Mouse (Mus musculus) splenic B cell, adult 2 months (primary cell): ENCODE data around the gene Cpsf7.
A peak's percentile ranks its signal among the peaks of the same experiment; 100 is the strongest.

Source experiments
- DNase-seq: peaks from one replicate; pipeline ENCODE4 v3.0.0-alpha.2; 2011; ENCODE audit warnings: low read depth, low spot score
- H3K27me3 ChIP-seq: 2 replicates; pipeline ENCODE4 v1.6.1; 2012; ENCODE audit warnings: mild to moderate bottlenecking, low read length, moderate library complexity, mixed read lengths; ENCODE audit not compliant: control insufficient read depth, poor library complexity, insufficient read depth, severe bottlenecking
- H3K36me3 ChIP-seq: 2 replicates; pipeline ENCODE4 v1.6.1; 2012; ENCODE audit warnings: mild to moderate bottlenecking, low read length, moderate library complexity, mixed read lengths; ENCODE audit not compliant: control insufficient read depth, poor library complexity, insufficient read depth, severe bottlenecking

Cpsf7 gene

GRCm38 (mm10) chr19:10580761-10581160 lies 55.7 kb downstream of the Cpsf7 start:
- Histone ChIP-seq H3K36me3 (peaks cover 9% of the 10 kb centered on the region), H3K27me3 (no peaks in the 10 kb centered on the region)
- DNase-seq: peak; percentile 80

- Histone ChIP-seq H3K27me3 (no peaks in the 10 kb centered on the region), H3K36me3 (peaks cover 17% of the 10 kb centered on the region)
- DNase-seq: peak; percentile 74
These were observed 56.9 kb downstream of the Cpsf7 start for GRCm38 (mm10) chr19:10581984-10582383.

- Histone ChIP-seq H3K36me3 (peaks cover 32% of the 10 kb centered on the region), H3K27me3 (no peaks in the 10 kb centered on the region)
- no peak for DNase-seq
These were observed 58.6 kb downstream of the Cpsf7 start for GRCm38 (mm10) chr19:10583550-10584146.

- Histone ChIP-seq H3K27me3 (no peaks in the 10 kb centered on the region), H3K36me3 (peaks cover 43% of the 10 kb centered on the region)
- peak; percentile 78 for DNase-seq
These were observed 60.0 kb downstream of the Cpsf7 start for GRCm38 (mm10) chr19:10585112-10585511.

GRCm38 (mm10) chr19:10587231-10587630 lies 62.2 kb downstream of the Cpsf7 start:
- Histone ChIP-seq H3K27me3 (no peaks in the 10 kb centered on the region), H3K36me3 (peaks cover 49% of the 10 kb centered on the region)
- DNase-seq: no peak

- no peak for DNase-seq
- no peaks in the 10 kb centered on the region for H3K27me3 ChIP-seq
- H3K36me3 ChIP-seq: peaks cover 48% of the 10 kb centered on the region
These were observed 64.2 kb downstream of the Cpsf7 start for GRCm38 (mm10) chr19:10589127-10589857.

- no peaks in the 10 kb centered on the region for H3K27me3 ChIP-seq
- no peak for DNase-seq
- peaks cover 50% of the 10 kb centered on the region for H3K36me3 ChIP-seq
These were observed 65.2 kb downstream of the Cpsf7 start for GRCm38 (mm10) chr19:10590301-10590700.

- Histone ChIP-seq H3K27me3 (no peaks in the 10 kb centered on the region), H3K36me3 (peaks cover 45% of the 10 kb centered on the region)
- no peak for DNase-seq
These were observed 66.8 kb downstream of the Cpsf7 start for GRCm38 (mm10) chr19:10591659-10592377.
